Comparison of ENCODE assay signal across 8 mouse cellular contexts in the genomic region with DNA sequence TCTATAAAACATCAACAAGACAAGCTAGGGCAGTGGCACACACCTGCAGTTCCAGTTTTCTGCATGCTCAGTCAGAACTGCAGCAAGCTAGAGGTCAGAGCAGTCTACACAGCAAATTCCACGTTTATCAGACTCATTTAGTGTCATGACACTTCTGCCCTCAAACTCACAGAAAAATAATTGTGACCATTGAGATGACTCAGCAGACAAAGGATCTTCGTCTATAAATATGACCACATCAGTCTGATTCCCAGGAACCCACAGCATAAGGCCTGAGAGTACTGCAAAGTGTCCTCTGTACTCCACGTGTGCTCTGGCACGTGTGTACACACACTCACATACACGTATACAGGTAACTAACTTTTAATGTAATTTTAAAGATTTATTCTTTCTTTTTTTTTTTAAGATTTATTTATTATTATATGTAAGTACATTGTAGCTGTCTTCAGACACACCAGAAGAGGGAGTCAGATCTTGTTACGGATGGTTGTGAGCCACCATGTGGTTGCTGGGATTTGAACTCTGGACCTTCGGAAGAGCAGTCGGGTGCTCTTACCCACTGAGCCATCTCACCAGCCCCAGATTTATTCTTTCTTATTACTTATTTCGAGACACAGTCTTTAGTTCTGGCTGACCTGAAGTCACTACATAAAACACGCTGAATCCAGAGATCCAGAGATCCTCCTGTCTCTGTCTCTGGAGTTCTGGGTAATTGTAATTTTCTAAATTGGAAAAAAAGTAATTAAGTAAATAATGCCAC. TPM values are rescaled to one million over a fixed set of nuclear protein-coding genes. Genes with fewer than 3 reads are reported as not detected.
DNase-seq lines count a peak whose midpoint lies in the region; ATAC-seq lines count a peak whose summit lies in the region.

No protein-coding gene starts in this region.

- WGBS in neural tube, embryonic 11.5 days, result 80% methylated on average over 9 of the region's 10 CpGs
- WGBS in limb, embryonic 15.5 days, result 77% methylated on average over 10 of the region's 10 CpGs

- peaks cover 10% of the 10 kb centered on the region for H3K36me3 ChIP-seq in neural tube, embryonic 11.5 days (ENCODE audit: control insufficient read depth, insufficient read depth, low read length)
- peaks cover 25% of the 10 kb centered on the region for H3K36me3 ChIP-seq in limb, embryonic 15.5 days

- no peak overlapping the region for H3K9ac ChIP-seq in neural tube, embryonic 11.5 days (ENCODE audit: low read length)
- H3K9ac ChIP-seq in limb, embryonic 15.5 days, result no peak overlapping the region

- peak overlapping the region; percentile 77; the same call in 1 of the 2 replicates for H3K4me3 ChIP-seq in neural tube, embryonic 11.5 days (ENCODE audit: low read depth, low read length)
- peak overlapping the region; percentile 79 for H3K4me3 ChIP-seq in limb, embryonic 15.5 days

- peak overlapping the region; percentile 16; the same call in 1 of the 2 replicates for H3K4me2 ChIP-seq in neural tube, embryonic 11.5 days (ENCODE audit: low read depth)
- peak overlapping the region; percentile 71 for H3K4me2 ChIP-seq in limb, embryonic 15.5 days

- H3K27me3 ChIP-seq in neural tube, embryonic 11.5 days (ENCODE audit: control insufficient read depth, insufficient read depth, low read length), result no peaks in the 10 kb centered on the region
- H3K27me3 ChIP-seq in limb, embryonic 15.5 days, result no peaks in the 10 kb centered on the region; the same call in 1 of the 2 replicates

- no peaks in the 10 kb centered on the region for H3K9me3 ChIP-seq in neural tube, embryonic 11.5 days (ENCODE audit: control insufficient read depth, low read length)
- H3K9me3 ChIP-seq in limb, embryonic 15.5 days, result no peaks in the 10 kb centered on the region

- peak; percentile 1 for DNase-seq in cerebellum, adult 8-10 months
- DNase-seq in neural tube, embryonic 11.5 days (ENCODE audit: low spot score), result no peak
- DNase-seq in neural tube, embryonic 10.5 days (ENCODE audit: extremely low spot score, low spot score), result no peak
- DNase-seq in thymus, postnatal 25 days, result no peak
- no peak for DNase-seq in adrenal gland, postnatal 14 days

- peaks cover 5% of the 10 kb centered on the region for H3K4me1 ChIP-seq in neural tube, embryonic 11.5 days (ENCODE audit: control insufficient read depth, insufficient read depth, low read length)
- H3K4me1 ChIP-seq in limb, embryonic 15.5 days, result peaks cover 10% of the 10 kb centered on the region

- no peak overlapping the region for H3K27ac ChIP-seq in neural tube, embryonic 11.5 days (ENCODE audit: low read depth, low read length)
- H3K27ac ChIP-seq in limb, embryonic 15.5 days, result 0 out of 2 replicates have a peak overlapping the region, but pooled peaks have one; percentile 47

- ATAC-seq in cerebellum, adult (ENCODE audit: insufficient number of reproducible peaks, low FRiP score, low TSS enrichment), result no peak
- peak; percentile 11; the same call in 1 of the 2 replicates for ATAC-seq in neural tube, embryonic 11.5 days (ENCODE audit: insufficient read depth, low FRiP score, low TSS enrichment)
- ATAC-seq in limb, embryonic 15.5 days (ENCODE audit: insufficient number of reproducible peaks, low FRiP score, low TSS enrichment, low read depth), result no peak
- ATAC-seq in megakaryocyte-erythroid progenitor cell, adult 5-6 weeks (replicated peaks; ENCODE audit: low FRiP score, low TSS enrichment, poor library complexity, severe bottlenecking), result no peak

RNA-seq across cellular contexts. Expression of gene Fam32a, which starts 0.6 kb away (rescaled TPM):
- polyA plus RNA-seq in neural tube, embryonic 11.5 days (2014; fragmentation: Nextera tagmentation; extraction: Ambion mirVana), result 80.1 and 80.6 TPM in 2 replicates
- polyA plus RNA-seq in limb, embryonic 15.5 days (2015; fragmentation: Nextera tagmentation; extraction: Ambion mirVana), result 65.9 and 66.2 TPM in 2 replicates
- 51.9 and 60.3 TPM in 2 replicates for total RNA-seq in adrenal gland, postnatal 14 days (2021)
- total RNA-seq in megakaryocyte-erythroid progenitor cell, adult 5-6 weeks (2014; fragmentation: Nextera tagmentation), result 42.0 and 49.1 TPM in 2 replicates
- 47.2 and 58.1 TPM in 2 replicates for total RNA-seq in megakaryocyte-erythroid progenitor cell, adult 5-6 weeks (2017)

RNA-seq across cellular contexts. Expression of gene Gm11034, which starts 5.5 kb away (rescaled TPM):
- polyA plus RNA-seq in neural tube, embryonic 11.5 days (2014; fragmentation: Nextera tagmentation; extraction: Ambion mirVana), result not detected in 2 replicates
- polyA plus RNA-seq in limb, embryonic 15.5 days (2015; fragmentation: Nextera tagmentation; extraction: Ambion mirVana), result not detected in 2 replicates
- total RNA-seq in adrenal gland, postnatal 14 days (2021), result not detected in 2 replicates
- total RNA-seq in megakaryocyte-erythroid progenitor cell, adult 5-6 weeks (2014; fragmentation: Nextera tagmentation), result not detected in 2 replicates
- not detected in 2 replicates for total RNA-seq in megakaryocyte-erythroid progenitor cell, adult 5-6 weeks (2017)

RNA-seq across cellular contexts. Expression of gene Cib3, which starts 6.3 kb away (rescaled TPM):
- not detected in 2 replicates for polyA plus RNA-seq in neural tube, embryonic 11.5 days (2014; fragmentation: Nextera tagmentation; extraction: Ambion mirVana)
- not detected in 2 replicates for polyA plus RNA-seq in limb, embryonic 15.5 days (2015; fragmentation: Nextera tagmentation; extraction: Ambion mirVana)
- total RNA-seq in adrenal gland, postnatal 14 days (2021), result not detected in 2 replicates
- not detected in 2 replicates for total RNA-seq in megakaryocyte-erythroid progenitor cell, adult 5-6 weeks (2014; fragmentation: Nextera tagmentation)
- not detected in 2 replicates for total RNA-seq in megakaryocyte-erythroid progenitor cell, adult 5-6 weeks (2017)

RNA-seq across cellular contexts. Expression of gene Ap1m1, which starts 20.9 kb away (rescaled TPM):
- 178 and 184 TPM in 2 replicates for polyA plus RNA-seq in neural tube, embryonic 11.5 days (2014; fragmentation: Nextera tagmentation; extraction: Ambion mirVana)
- polyA plus RNA-seq in limb, embryonic 15.5 days (2015; fragmentation: Nextera tagmentation; extraction: Ambion mirVana), result 99.5 and 106 TPM in 2 replicates
- total RNA-seq in adrenal gland, postnatal 14 days (2021), result 68.1 and 79.4 TPM in 2 replicates
- 110 and 155 TPM in 2 replicates for total RNA-seq in megakaryocyte-erythroid progenitor cell, adult 5-6 weeks (2014; fragmentation: Nextera tagmentation)
- total RNA-seq in megakaryocyte-erythroid progenitor cell, adult 5-6 weeks (2017), result 63.6 and 64.8 TPM in 2 replicates

RNA-seq across cellular contexts. Expression of gene Hsh2d, which starts 29.5 kb away (rescaled TPM):
- polyA plus RNA-seq in neural tube, embryonic 11.5 days (2014; fragmentation: Nextera tagmentation; extraction: Ambion mirVana), result not detected in 2 replicates
- not detected in 2 replicates for polyA plus RNA-seq in limb, embryonic 15.5 days (2015; fragmentation: Nextera tagmentation; extraction: Ambion mirVana)
- 0.94 TPM in 1 of 2 replicates, not detected in the other for total RNA-seq in adrenal gland, postnatal 14 days (2021)
- 15.0 and 18.8 TPM in 2 replicates for total RNA-seq in megakaryocyte-erythroid progenitor cell, adult 5-6 weeks (2014; fragmentation: Nextera tagmentation)
- 0.89 and 4.6 TPM in 2 replicates for total RNA-seq in megakaryocyte-erythroid progenitor cell, adult 5-6 weeks (2017)
